12 mouse cellular contexts compared by ENCODE assay signal in genomic region chr2:60786289-60786688, GRCm38 (mm10).
DNase-seq lines count a peak whose midpoint lies in the region; ATAC-seq and TF ChIP-seq lines count a peak whose summit lies in the region.
"Had no signal": no experiment of that assay in that cellular context is flagged by ENCODE, and none has a peak within 500 bp of the region (broad histone marks: within the 10 kb centered on the region; RNA-seq: fewer than 3 reads in every experiment).

No protein-coding gene starts in this region.

- H3K4me3 ChIP-seq in midbrain, postnatal 0 days (ENCODE audit: low read depth, low read length): no peak overlapping the region
- H3K4me3 ChIP-seq in midbrain, embryonic 16.5 days (ENCODE audit: low read depth, low read length): no peak overlapping the region
- no peak overlapping the region for H3K4me3 ChIP-seq in hindbrain, embryonic 16.5 days (ENCODE audit: low read length)
- H3K4me3 ChIP-seq in neural tube, embryonic 14.5 days (ENCODE audit: low read depth, low read length): no peak overlapping the region
- H3K4me3 ChIP-seq: megakaryocyte, embryonic 14.5 days had no signal

- 72% methylated on average over 10 of the region's 10 CpGs for WGBS in midbrain, postnatal 0 days
- WGBS in midbrain, embryonic 16.5 days: 65% methylated on average over 10 of the region's 10 CpGs
- 44% methylated on average over 10 of the region's 10 CpGs for WGBS in hindbrain, embryonic 16.5 days
- WGBS in neural tube, embryonic 14.5 days: 31% methylated on average over 10 of the region's 10 CpGs

- no peaks in the 10 kb centered on the region for H3K4me1 ChIP-seq in midbrain, postnatal 0 days (ENCODE audit: insufficient read depth, low read length)
- H3K4me1 ChIP-seq in midbrain, embryonic 16.5 days (ENCODE audit: control insufficient read depth, insufficient read depth, low read length): no peaks in the 10 kb centered on the region
- peaks cover 4% of the 10 kb centered on the region for H3K4me1 ChIP-seq in hindbrain, embryonic 16.5 days (ENCODE audit: control insufficient read depth, insufficient read depth, low read depth, low read length)
- 0 out of 2 replicates have a peak, but pooled peaks cover 2% of the 10 kb centered on the region for H3K4me1 ChIP-seq in neural tube, embryonic 14.5 days (ENCODE audit: control insufficient read depth, insufficient read depth, low read length)

- peaks cover 5% of the 10 kb centered on the region; the same call in 1 of the 2 replicates for H3K27me3 ChIP-seq in midbrain, postnatal 0 days (ENCODE audit: insufficient read depth, low read length)
- H3K27me3 ChIP-seq in midbrain, embryonic 16.5 days (ENCODE audit: control insufficient read depth, insufficient read depth, low read depth, low read length): peaks cover 9% of the 10 kb centered on the region
- H3K27me3 ChIP-seq in hindbrain, embryonic 16.5 days (replicated peaks; ENCODE audit: control insufficient read depth, insufficient read depth, low read length): no peaks in the 10 kb centered on the region
- no peaks in the 10 kb centered on the region for H3K27me3 ChIP-seq in neural tube, embryonic 14.5 days (ENCODE audit: control insufficient read depth, insufficient read depth, low read length)
- H3K27me3 ChIP-seq: megakaryocyte, embryonic 14.5 days had no signal

- H3K9me3 ChIP-seq in midbrain, postnatal 0 days (ENCODE audit: low read length): no peaks in the 10 kb centered on the region
- no peaks in the 10 kb centered on the region; the same call in 1 of the 2 replicates for H3K9me3 ChIP-seq in midbrain, embryonic 16.5 days (replicated peaks; ENCODE audit: control insufficient read depth, low read length, poor library complexity, severe bottlenecking)
- H3K9me3 ChIP-seq in hindbrain, embryonic 16.5 days (ENCODE audit: control insufficient read depth, low read length): no peaks in the 10 kb centered on the region
- no peaks in the 10 kb centered on the region for H3K9me3 ChIP-seq in neural tube, embryonic 14.5 days (ENCODE audit: control insufficient read depth, low read length)
- H3K9me3 ChIP-seq: G1E; megakaryocyte, embryonic 14.5 days had no signal

- ATAC-seq in midbrain, postnatal 0 days (ENCODE audit: low FRiP score): no peak
- ATAC-seq in midbrain, embryonic 16.5 days: no peak
- ATAC-seq in hindbrain, embryonic 16.5 days: peak; percentile 69
- peak; percentile 57; the same call in 1 of the 2 replicates for ATAC-seq in neural tube, embryonic 14.5 days (ENCODE audit: low read depth)

- peak; percentile 29 to 46 for DNase-seq in cerebellum, postnatal 14 days
- no peak for DNase-seq in cerebellum, adult 9-10 months
- DNase-seq in midbrain, postnatal 0 days (ENCODE audit: low spot score): peak; percentile 67
- DNase-seq in cerebellum, adult 9-11 months: no peak
- no peak for DNase-seq in heart, postnatal 25 days (ENCODE audit: low spot score)
- DNase-seq: adrenal gland, adult 2 months; cerebellum, postnatal 36 days had no signal

- intact Hi-C loops in heart, postnatal 25 days (cut with DNase I): no loop called here

- no peak for TF ChIP-seq CTCF in midbrain, postnatal 0 days (IDR thresholded peaks at IDR 0.05)

- no peak overlapping the region for H3K27ac ChIP-seq in midbrain, postnatal 0 days (ENCODE audit: low read depth, low read length)
- H3K27ac ChIP-seq in midbrain, embryonic 16.5 days (ENCODE audit: low read length): no peak overlapping the region
- no peak overlapping the region for H3K27ac ChIP-seq in hindbrain, embryonic 16.5 days (ENCODE audit: low read depth, low read length)
- H3K27ac ChIP-seq in neural tube, embryonic 14.5 days (ENCODE audit: low read depth, low read length): no peak overlapping the region

- no peak overlapping the region for H3K4me2 ChIP-seq in midbrain, postnatal 0 days (ENCODE audit: low read depth, low read length, poor library complexity, severe bottlenecking)
- H3K4me2 ChIP-seq in midbrain, embryonic 16.5 days (ENCODE audit: low read length): no peak overlapping the region
- no peak overlapping the region for H3K4me2 ChIP-seq in hindbrain, embryonic 16.5 days (ENCODE audit: low read length)
- H3K4me2 ChIP-seq in neural tube, embryonic 14.5 days (ENCODE audit: low read depth, low read length): no peak overlapping the region

- no peak overlapping the region for H3K9ac ChIP-seq in midbrain, postnatal 0 days (replicated peaks; ENCODE audit: low read length, poor library complexity, severe bottlenecking)
- no peak overlapping the region for H3K9ac ChIP-seq in midbrain, embryonic 16.5 days (ENCODE audit: low read depth, low read length)
- no peak overlapping the region for H3K9ac ChIP-seq in hindbrain, embryonic 16.5 days (ENCODE audit: low read depth, low read length)
- H3K9ac ChIP-seq in neural tube, embryonic 14.5 days (replicated peaks; ENCODE audit: low read depth, low read length): no peak overlapping the region

- H3K36me3 ChIP-seq in midbrain, postnatal 0 days (ENCODE audit: insufficient read depth, low read length): no peaks in the 10 kb centered on the region
- H3K36me3 ChIP-seq in midbrain, embryonic 16.5 days (ENCODE audit: control insufficient read depth, insufficient read depth, low read length): no peaks in the 10 kb centered on the region
- H3K36me3 ChIP-seq in hindbrain, embryonic 16.5 days (ENCODE audit: control insufficient read depth, insufficient read depth, low read length): peaks cover 2% of the 10 kb centered on the region; the same call in 1 of the 2 replicates
- no peaks in the 10 kb centered on the region for H3K36me3 ChIP-seq in neural tube, embryonic 14.5 days (ENCODE audit: control insufficient read depth, insufficient read depth, low read length)

Comparison
In these comparisons a context has a peak if more than half of its experiments do, and no peak if none do; other contexts are left out.
1. DNase-seq: peak in cerebellum, postnatal 14 days (2 of 2) and midbrain, postnatal 0 days (single experiment); none in cerebellum, adult 9-10 months (single experiment), cerebellum, adult 9-11 months (single experiment) and heart, postnatal 25 days (single experiment).
2. ATAC-seq: peak in hindbrain, embryonic 16.5 days (single experiment) and neural tube, embryonic 14.5 days (single experiment); none in midbrain, postnatal 0 days (single experiment) and midbrain, embryonic 16.5 days (single experiment).